Mouse (Mus musculus): ENCODE measurements around the gene Lrit3. TPM values are rescaled to one million over a fixed set of nuclear protein-coding genes. Genes with fewer than 3 reads are reported as not detected.

The Lrit3 gene
- polyA plus RNA-seq, 1 experiment from 2014 or later = not detected

Other genes starting within 250 kb of the Lrit3 start
- gene Egf, start 48.7 kb downstream of the Lrit3 start, polyA plus RNA-seq (2015; fragmentation: Nextera tagmentation; extraction: Ambion mirVana) = 1.3 TPM in 2 replicates
- gene Rrh, start 18.6 kb upstream of the Lrit3 start, polyA plus RNA-seq (2015; fragmentation: Nextera tagmentation; extraction: Ambion mirVana) = not detected in 2 replicates
- 40.7 and 41.5 TPM in 2 replicates for gene Gar1, start 27.4 kb upstream of the Lrit3 start, polyA plus RNA-seq (2015; fragmentation: Nextera tagmentation; extraction: Ambion mirVana)
- 3.0 and 7.4 TPM in 2 replicates for gene Cfi, start 31.9 kb upstream of the Lrit3 start, polyA plus RNA-seq (2015; fragmentation: Nextera tagmentation; extraction: Ambion mirVana)
- gene Pla2g12a, start 74.6 kb upstream of the Lrit3 start, polyA plus RNA-seq (2015; fragmentation: Nextera tagmentation; extraction: Ambion mirVana) = 54.6 and 61.4 TPM in 2 replicates
- gene Casp6, start 97.4 kb upstream of the Lrit3 start, polyA plus RNA-seq (2015; fragmentation: Nextera tagmentation; extraction: Ambion mirVana) = 67.6 and 71.5 TPM in 2 replicates
- gene Mcub, start 166.2 kb upstream of the Lrit3 start, polyA plus RNA-seq (2015; fragmentation: Nextera tagmentation; extraction: Ambion mirVana) = 3.6 and 4.3 TPM in 2 replicates